Mouse (Mus musculus) MEL (cell line): ENCODE results near the gene Oaz1.

Source experiments
- CHD2 ChIP-seq: IDR thresholded peaks from 2 replicates; pipeline ENCODE4 v1.6.1; 2011; ENCODE audit warnings: low read length, improper control_type of control experiment
- CTCF ChIP-seq, 3 experiments: IDR thresholded peaks in 2 of 3; conservative IDR thresholded peaks in 1 of 3; 2 replicates each; pipeline ENCODE4 v1.5.1; 2011 to 2012; ENCODE audit warnings: low read length in 3 of 3, low read depth in 2 of 3, mild to moderate bottlenecking in 2 of 3, improper control_type of control experiment in 1 of 3, inconsistent platforms in 1 of 3, mixed read lengths in 1 of 3, moderate library complexity in 1 of 3; ENCODE audit not compliant: control insufficient read depth in 1 of 3, insufficient read depth in 1 of 3, poor library complexity in 1 of 3, severe bottlenecking in 1 of 3
- ELF1 ChIP-seq: IDR thresholded peaks from 2 replicates; pipeline ENCODE4 v1.6.1; 2014; ENCODE audit warnings: low read depth, mild to moderate bottlenecking, inconsistent platforms, low read length, improper control_type of control experiment, moderate library complexity
- HCFC1 ChIP-seq: IDR thresholded peaks from 2 replicates; pipeline ENCODE4 v1.6.1; 2012; ENCODE audit warnings: low read depth, mild to moderate bottlenecking, inconsistent platforms, low read length, improper control_type of control experiment, moderate library complexity
- MAFK ChIP-seq: IDR thresholded peaks from 2 replicates; pipeline ENCODE4 v1.6.1; 2011; ENCODE audit warnings: low read depth, mild to moderate bottlenecking, low read length, improper control_type of control experiment, borderline replicate concordance
- NRF1 ChIP-seq: IDR thresholded peaks from 2 replicates; pipeline ENCODE4 v1.6.1; 2014; ENCODE audit warnings: low read depth, mild to moderate bottlenecking, inconsistent platforms, low read length, improper control_type of control experiment, moderate library complexity; ENCODE audit not compliant: poor library complexity, insufficient read depth, severe bottlenecking
- POLR2A ChIP-seq, 2 experiments: IDR thresholded peaks; 2 replicates each; pipeline ENCODE4 v1.6.1; 2011 to 2012; ENCODE audit warnings: low read length in 2 of 2, mild to moderate bottlenecking in 2 of 2, control low read depth in 1 of 2, improper control_type of control experiment in 1 of 2, low read depth in 1 of 2, moderate library complexity in 1 of 2; ENCODE audit not compliant: control insufficient read depth in 1 of 2, insufficient read depth in 1 of 2, poor library complexity in 1 of 2
- POLR2AphosphoS2 ChIP-seq: IDR thresholded peaks from 2 replicates; pipeline ENCODE4 v1.6.1; 2011; ENCODE audit warnings: low read length, improper control_type of control experiment
- SIN3A ChIP-seq: IDR thresholded peaks from 2 replicates; pipeline ENCODE4 v1.6.1; 2012; ENCODE audit warnings: low read length, improper control_type of control experiment, inconsistent platforms
- SMC3 ChIP-seq: IDR thresholded peaks from 2 replicates; pipeline ENCODE4 v1.6.1; 2011; ENCODE audit warnings: low read depth, low read length, improper control_type of control experiment
- TBP ChIP-seq: IDR thresholded peaks from 2 replicates; pipeline ENCODE4 v1.8.0; 2011; ENCODE audit warnings: low read depth, low read length, improper control_type of control experiment
- TCF12 ChIP-seq: IDR thresholded peaks from 2 replicates; pipeline ENCODE4 v1.6.1; 2014; ENCODE audit warnings: low read depth, mild to moderate bottlenecking, inconsistent platforms, low read length, improper control_type of control experiment, moderate library complexity
- UBTF ChIP-seq: IDR thresholded peaks from 2 replicates; pipeline ENCODE4 v1.6.1; 2012; ENCODE audit warnings: low read depth, mild to moderate bottlenecking, inconsistent platforms, low read length, improper control_type of control experiment, moderate library complexity, borderline replicate concordance; ENCODE audit not compliant: insufficient read depth
- ZC3H11A ChIP-seq: IDR thresholded peaks from 2 replicates; pipeline ENCODE4 v1.6.1; 2012; ENCODE audit warnings: low read depth, mild to moderate bottlenecking, inconsistent platforms, low read length, improper control_type of control experiment

GRCm38 (mm10) chr10:80842334-80842733 is 15.9 kb downstream of the Oaz1 start:
- TF ChIP-seq MAFK (no peak), CTCF (IDR thresholded peaks at IDR 0.05 in 2 of 3, conservative IDR thresholded peaks at IDR 0.05 in 1 of 3; ENCODE audit: control insufficient read depth in 1 of 3, insufficient read depth in 1 of 3, low read depth in 2 of 3, low read length in 3 of 3, poor library complexity in 1 of 3, severe bottlenecking in 1 of 3) (no peak), TCF12 (no peak), TBP (no peak), ZC3H11A (no peak), ELF1 (no peak), UBTF (no peak), NRF1 (no peak), POLR2AphosphoS2 (no peak), HCFC1 (no peak), CHD2 (no peak), SMC3 (no peak), POLR2A (IDR thresholded peaks at IDR 0.05; ENCODE audit: control insufficient read depth in 1 of 2, insufficient read depth in 1 of 2, low read depth in 1 of 2, low read length in 2 of 2, poor library complexity in 1 of 2) (no peak), SIN3A (no peak)
